Mouse (Mus musculus) heart, postnatal 0 days (tissue): ENCODE data around the gene Rnf38.

Source experiments
- CTCF ChIP-seq: IDR thresholded peaks from 2 replicates; pipeline ENCODE4 v1.5.1; 2016; ENCODE audit warnings: antibody characterized with exemption, control low read depth, low read depth
- EP300 ChIP-seq: IDR thresholded peaks from 2 replicates; pipeline ENCODE4 v1.6.1; 2016; ENCODE audit warnings: antibody characterized with exemption, low read depth

DNA sequence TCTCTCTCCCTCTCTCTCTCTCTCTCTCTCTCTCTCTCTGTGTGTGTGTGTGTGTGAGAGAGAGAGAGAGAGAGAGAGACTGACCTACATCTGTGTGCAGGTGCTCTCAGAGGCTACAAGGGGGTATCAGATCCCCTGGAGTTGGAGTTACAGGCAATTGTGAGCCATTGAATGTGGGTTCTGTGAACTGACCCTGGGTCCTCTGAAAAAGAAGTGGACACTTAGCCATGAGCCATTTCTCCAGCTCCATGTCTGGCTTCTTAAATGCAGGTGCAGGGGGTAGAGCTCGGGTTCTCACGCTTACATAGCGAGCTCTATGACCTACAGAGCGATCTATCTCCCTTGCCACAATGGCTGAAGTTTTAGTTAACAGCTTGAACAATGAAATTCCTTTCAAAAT lies 25.5 kb upstream of the Rnf38 start:
- TF ChIP-seq CTCF, result no peak
- TF ChIP-seq EP300, result no peak
